Comparison of ENCODE assay signal across 30 mouse cellular contexts in the genomic region with DNA sequence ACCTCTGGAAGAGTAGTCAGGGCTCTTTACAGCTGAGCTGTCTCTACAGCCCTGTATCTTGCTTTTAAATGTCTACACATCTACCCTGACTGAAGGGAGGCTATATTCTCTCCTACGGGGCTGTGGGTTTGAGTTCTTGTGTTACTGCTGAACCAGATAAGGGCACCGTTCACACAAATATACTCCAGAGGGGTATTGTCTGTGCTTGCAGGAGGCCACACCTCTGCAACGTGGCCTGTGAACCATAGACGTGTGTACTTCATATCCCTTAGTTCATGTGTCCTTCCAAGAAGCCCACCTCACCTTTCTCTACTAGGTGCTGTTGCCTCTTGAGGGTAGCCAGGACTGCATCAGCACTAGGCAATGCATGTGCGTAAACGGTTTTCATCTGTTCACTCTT. TPM values are rescaled to one million over a fixed set of nuclear protein-coding genes. Genes with fewer than 3 reads are reported as not detected.
A peak's percentile ranks its signal among the peaks of the same experiment; 100 is the strongest.
DNase-seq lines count a peak whose midpoint lies in the region; ATAC-seq lines count a peak whose summit lies in the region.
"Had no signal": no experiment of that assay in that cellular context is flagged by ENCODE, and none has a peak within 500 bp of the region (broad histone marks: within the 10 kb centered on the region; RNA-seq: fewer than 3 reads in every experiment).

No protein-coding gene starts in this region.

- no peaks in the 10 kb centered on the region for H3K27me3 ChIP-seq in heart, embryonic 10.5 days (ENCODE audit: insufficient read depth, poor library complexity, severe bottlenecking)
- H3K27me3 ChIP-seq in hindbrain, embryonic 15.5 days, result no peaks in the 10 kb centered on the region
- no peaks in the 10 kb centered on the region for H3K27me3 ChIP-seq in hindbrain, embryonic 14.5 days (ENCODE audit: control insufficient read depth, insufficient read depth, low read length)
- no peaks in the 10 kb centered on the region for H3K27me3 ChIP-seq in midbrain, embryonic 14.5 days (ENCODE audit: control insufficient read depth, insufficient read depth, low read length)
- H3K27me3 ChIP-seq in midbrain, embryonic 15.5 days (replicated peaks), result no peaks in the 10 kb centered on the region
- H3K27me3 ChIP-seq in forebrain, embryonic 10.5 days (ENCODE audit: poor library complexity, severe bottlenecking), result no peaks in the 10 kb centered on the region
- H3K27me3 ChIP-seq: embryonic facial prominence, embryonic 13.5 days; forebrain, embryonic 13.5 days; midbrain, embryonic 13.5 days; neural tube, embryonic 12.5 days had no signal

- no peaks in the 10 kb centered on the region for H3K9me3 ChIP-seq in heart, embryonic 10.5 days
- H3K9me3 ChIP-seq in hindbrain, embryonic 15.5 days, result no peaks in the 10 kb centered on the region
- H3K9me3 ChIP-seq in hindbrain, embryonic 14.5 days (ENCODE audit: control insufficient read depth, low read length), result no peaks in the 10 kb centered on the region
- H3K9me3 ChIP-seq in midbrain, embryonic 14.5 days (ENCODE audit: control insufficient read depth, low read length), result no peaks in the 10 kb centered on the region
- no peaks in the 10 kb centered on the region for H3K9me3 ChIP-seq in midbrain, embryonic 15.5 days
- H3K9me3 ChIP-seq in forebrain, embryonic 10.5 days, result no peaks in the 10 kb centered on the region
- H3K9me3 ChIP-seq: embryonic facial prominence, embryonic 13.5 days; forebrain, embryonic 13.5 days; limb, embryonic 10.5 days; midbrain, embryonic 13.5 days; neural tube, embryonic 12.5 days had no signal

- peaks cover 37% of the 10 kb centered on the region for H3K36me3 ChIP-seq in heart, embryonic 10.5 days
- peaks cover 9% of the 10 kb centered on the region; the same call in 1 of the 2 replicates for H3K36me3 ChIP-seq in hindbrain, embryonic 15.5 days
- peaks cover 33% of the 10 kb centered on the region for H3K36me3 ChIP-seq in hindbrain, embryonic 14.5 days (replicated peaks; ENCODE audit: control insufficient read depth, insufficient read depth)
- peaks cover 63% of the 10 kb centered on the region for H3K36me3 ChIP-seq in midbrain, embryonic 14.5 days (ENCODE audit: control insufficient read depth, insufficient read depth, low read length)
- peaks cover 15% of the 10 kb centered on the region for H3K36me3 ChIP-seq in midbrain, embryonic 15.5 days (replicated peaks)
- peaks cover 97% of the 10 kb centered on the region for H3K36me3 ChIP-seq in forebrain, embryonic 10.5 days (replicated peaks)

- H3K4me3 ChIP-seq in heart, embryonic 10.5 days, result no peak overlapping the region
- no peak overlapping the region for H3K4me3 ChIP-seq in hindbrain, embryonic 15.5 days
- H3K4me3 ChIP-seq in hindbrain, embryonic 14.5 days (replicated peaks; ENCODE audit: low read length), result no peak overlapping the region
- no peak overlapping the region for H3K4me3 ChIP-seq in midbrain, embryonic 14.5 days (replicated peaks; ENCODE audit: low read depth, low read length)
- H3K4me3 ChIP-seq in midbrain, embryonic 15.5 days, result no peak overlapping the region
- no peak overlapping the region for H3K4me3 ChIP-seq in forebrain, embryonic 10.5 days
- H3K4me3 ChIP-seq: embryonic facial prominence, embryonic 13.5 days; erythroblast, embryonic 14.5 days; forebrain, embryonic 13.5 days; layer of hippocampus, adult 2 months; limb, embryonic 10.5 days; midbrain, embryonic 13.5 days; neural tube, embryonic 12.5 days had no signal

- no peaks in the 10 kb centered on the region; the same call in 1 of the 2 replicates for H3K4me1 ChIP-seq in heart, embryonic 10.5 days
- peaks cover 42% of the 10 kb centered on the region for H3K4me1 ChIP-seq in hindbrain, embryonic 15.5 days (replicated peaks)
- H3K4me1 ChIP-seq in hindbrain, embryonic 14.5 days (replicated peaks; ENCODE audit: control insufficient read depth, insufficient read depth, low read length), result peaks cover 18% of the 10 kb centered on the region
- H3K4me1 ChIP-seq in midbrain, embryonic 14.5 days (ENCODE audit: control insufficient read depth, insufficient read depth, low read length), result peaks cover 26% of the 10 kb centered on the region
- peaks cover 61% of the 10 kb centered on the region for H3K4me1 ChIP-seq in midbrain, embryonic 15.5 days
- H3K4me1 ChIP-seq in forebrain, embryonic 10.5 days, result peaks cover 21% of the 10 kb centered on the region
- H3K4me1 ChIP-seq: limb, embryonic 10.5 days; neural tube, embryonic 12.5 days had no signal

- 69% methylated on average over 6 of the region's 6 CpGs for WGBS in heart, embryonic 10.5 days
- WGBS in hindbrain, embryonic 15.5 days, result 83% methylated on average over 6 of the region's 6 CpGs
- WGBS in hindbrain, embryonic 14.5 days, result 85% methylated on average over 6 of the region's 6 CpGs
- WGBS in midbrain, embryonic 14.5 days, result 91% methylated on average over 6 of the region's 6 CpGs
- WGBS in midbrain, embryonic 15.5 days, result 86% methylated on average over 6 of the region's 6 CpGs
- WGBS in forebrain, embryonic 10.5 days, result 97% methylated on average over 6 of the region's 6 CpGs

- ATAC-seq in hindbrain, embryonic 15.5 days (ENCODE audit: low FRiP score, low read depth), result no peak
- ATAC-seq in hindbrain, embryonic 14.5 days (ENCODE audit: low FRiP score), result no peak
- ATAC-seq in midbrain, embryonic 14.5 days (ENCODE audit: low FRiP score, low TSS enrichment), result no peak
- ATAC-seq in midbrain, embryonic 15.5 days (replicated peaks), result no peak
- ATAC-seq: forebrain, embryonic 13.5 days; lung, postnatal 0 days; midbrain, embryonic 13.5 days had no signal

- no peak for DNase-seq in heart, embryonic 10.5 days (ENCODE audit: low spot score)
- no peak for DNase-seq in heart, adult 9 months (ENCODE audit: low spot score in 2 of 2)
- DNase-seq in hindbrain, embryonic 14.5 days (ENCODE audit: low spot score), result no peak
- DNase-seq in midbrain, embryonic 14.5 days, result no peak
- DNase-seq in ovary, postnatal 10 days (ENCODE audit: low spot score), result no peak
- no peak for DNase-seq in forebrain, embryonic 10.5 days (ENCODE audit: extremely low spot score, low spot score)
- DNase-seq: adrenal gland, postnatal 14 days; cerebellum, adult 8-10 months; cerebellum, postnatal 36 days; embryo, embryonic 11 days; gastrocnemius, postnatal 36 days; kidney, adult 11 months; retina, postnatal 1 day; right cerebral cortex, postnatal 25 days; thymus, postnatal 14 days had no signal

- no peak overlapping the region for H3K9ac ChIP-seq in hindbrain, embryonic 15.5 days
- no peak overlapping the region for H3K9ac ChIP-seq in hindbrain, embryonic 14.5 days
- no peak overlapping the region for H3K9ac ChIP-seq in midbrain, embryonic 14.5 days (replicated peaks; ENCODE audit: low read length)
- H3K9ac ChIP-seq in midbrain, embryonic 15.5 days, result no peak overlapping the region
- H3K9ac ChIP-seq: embryonic facial prominence, embryonic 13.5 days; forebrain, embryonic 13.5 days; midbrain, embryonic 13.5 days; neural tube, embryonic 12.5 days had no signal

- H3K27ac ChIP-seq in heart, embryonic 10.5 days, result peak overlapping the region; percentile 31; the same call in 1 of the 2 replicates
- 0 out of 2 replicates have a peak overlapping the region, but pooled peaks have one; percentile 14 for H3K27ac ChIP-seq in hindbrain, embryonic 15.5 days (replicated peaks)
- H3K27ac ChIP-seq in hindbrain, embryonic 14.5 days, result no peak overlapping the region
- peak overlapping the region; percentile 33; the same call in 1 of the 2 replicates for H3K27ac ChIP-seq in midbrain, embryonic 14.5 days (replicated peaks; ENCODE audit: low read depth, low read length)
- H3K27ac ChIP-seq in midbrain, embryonic 15.5 days, result no peak overlapping the region
- no peak overlapping the region for H3K27ac ChIP-seq in forebrain, embryonic 10.5 days
- H3K27ac ChIP-seq: embryonic facial prominence, embryonic 13.5 days; forebrain, embryonic 13.5 days; kidney, postnatal 0 days; limb, embryonic 10.5 days; macrophage; midbrain, embryonic 13.5 days; neural tube, embryonic 12.5 days had no signal

- H3K4me2 ChIP-seq in hindbrain, embryonic 15.5 days, result no peak overlapping the region
- no peak overlapping the region for H3K4me2 ChIP-seq in hindbrain, embryonic 14.5 days (replicated peaks)
- H3K4me2 ChIP-seq in midbrain, embryonic 14.5 days (ENCODE audit: low read length), result no peak overlapping the region
- H3K4me2 ChIP-seq in midbrain, embryonic 15.5 days, result no peak overlapping the region
- H3K4me2 ChIP-seq: embryonic facial prominence, embryonic 13.5 days; forebrain, embryonic 13.5 days; midbrain, embryonic 13.5 days; neural tube, embryonic 12.5 days had no signal

RNA-seq across cellular contexts. Expression of a gene that starts 28.4 kb away (rescaled TPM):
- polyA plus RNA-seq in heart, embryonic 10.5 days (2016; fragmentation: Nextera tagmentation; extraction: Ambion mirVana), result not detected in 2 replicates
- not detected in 2 replicates for polyA plus RNA-seq in hindbrain, embryonic 15.5 days (2015; fragmentation: Nextera tagmentation; extraction: Ambion mirVana)
- polyA plus RNA-seq in hindbrain, embryonic 14.5 days (2014; fragmentation: Nextera tagmentation; extraction: Ambion mirVana), result not detected in 2 replicates
- polyA plus RNA-seq in midbrain, embryonic 14.5 days (2014; fragmentation: Nextera tagmentation; extraction: Ambion mirVana), result not detected in 2 replicates
- not detected in 2 replicates for polyA plus RNA-seq in midbrain, embryonic 15.5 days (2015; fragmentation: Nextera tagmentation; extraction: Ambion mirVana)
- polyA plus RNA-seq in forebrain, embryonic 10.5 days (2016; fragmentation: Nextera tagmentation; extraction: Ambion mirVana), result not detected in 2 replicates
- polyA plus RNA-seq: embryonic facial prominence, embryonic 13.5 days; erythroblast, embryonic 14.5 days; forebrain, embryonic 13.5 days; heart, embryonic 14.5 days; kidney, postnatal 0 days; limb, embryonic 10.5 days; liver, adult 2 months; lung, postnatal 0 days; macrophage; midbrain, embryonic 13.5 days; neural tube, embryonic 12.5 days; stomach, embryonic 14.5 days had no signal

Comparison
In these comparisons a context has a peak if more than half of its experiments do, and no peak if none do; other contexts are left out.
1. H3K27ac ChIP-seq: peak in heart, embryonic 10.5 days (single experiment), hindbrain, embryonic 15.5 days (single experiment) and midbrain, embryonic 14.5 days (single experiment); none in hindbrain, embryonic 14.5 days (single experiment), midbrain, embryonic 15.5 days (single experiment) and forebrain, embryonic 10.5 days (single experiment).